Mouse (Mus musculus) central nervous system, embryonic 14 days (tissue): Measurements from ENCODE around the gene Klf15. TPM values are rescaled to one million over a fixed set of nuclear protein-coding genes. Genes with fewer than 3 reads are reported as not detected.

ENCODE experiments used
- polyA plus RNA-seq: library from polyadenylated mRNA; depleted of rRNA; stranded (reverse); fragments of >200 nt; gene quantifications from 2 replicates; pipeline ENCODE4 v1.2.3, GENCODE M21; 2012; rRNA removed

Gene Klf15
- polyA plus RNA-seq = 9.5 and 10.6 TPM in 2 replicates

GRCm38 (mm10) chr6:90462181-90462706 is at the start of gene Klf15:
TSS of gene Klf15 (plus strand) at chr6:90462576.

DNA sequence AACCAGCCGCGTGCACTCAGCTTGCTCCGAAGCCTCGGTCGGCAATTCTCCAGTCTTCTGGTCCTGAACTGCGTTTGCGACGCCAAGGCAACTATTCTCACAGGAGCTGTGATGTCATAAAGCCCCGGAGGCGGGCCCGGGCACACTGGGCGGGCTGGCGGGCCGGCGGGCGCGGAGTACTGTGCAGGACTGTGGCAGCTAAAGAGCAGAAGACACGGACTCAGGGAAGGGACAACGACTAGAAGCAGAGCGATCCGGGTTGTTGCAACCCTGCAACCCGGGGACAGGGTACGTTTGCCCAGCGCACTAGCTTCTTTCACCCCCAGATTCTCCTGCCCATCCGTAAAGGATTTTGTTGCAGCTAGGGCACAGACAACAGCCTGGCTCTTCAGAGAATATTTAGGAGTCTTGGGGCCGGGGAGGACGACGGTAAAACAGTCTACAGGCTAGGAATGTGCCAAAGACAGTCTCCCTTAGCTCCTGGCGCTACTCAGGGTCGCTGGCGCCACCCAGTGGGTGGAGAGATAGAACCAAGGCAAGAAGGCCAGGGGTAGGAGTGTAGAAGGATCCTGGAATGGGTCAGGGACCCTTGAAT is 33.9 kb upstream of the Klf15 start, which contains the start of gene Cfap100:
Gene Cfap100 (minus strand): TSS at position 418 of the 595 bp plus-strand sequence.

GRCm38 (mm10) chr6:90486176-90486921 is 24.0 kb downstream of the Klf15 start, which contains the start of gene Aldh1l1:
TSS of gene Aldh1l1 (plus strand) at chr6:90486427.

Other genes with a start within 250 kb of the Klf15 start
- not detected in 2 replicates for gene Vmn1r53, start 238.1 kb upstream of the Klf15 start, polyA plus RNA-seq
- gene Vmn1r54, start 216.3 kb upstream of the Klf15 start, polyA plus RNA-seq = not detected in 2 replicates
- not detected in 2 replicates for gene BC048671, start 161.4 kb upstream of the Klf15 start, polyA plus RNA-seq
- 0.16 and 0.39 TPM in 2 replicates for gene Chst13, start 137.4 kb upstream of the Klf15 start, polyA plus RNA-seq
- not detected in 2 replicates for gene Uroc1, start 129.3 kb upstream of the Klf15 start, polyA plus RNA-seq
- gene Zxdc, start 93.1 kb upstream of the Klf15 start, polyA plus RNA-seq = 16.9 and 17.0 TPM in 2 replicates
- 10.5 and 11.5 TPM in 2 replicates for gene Cfap100, start 33.8 kb upstream of the Klf15 start, polyA plus RNA-seq
- gene Aldh1l1, start 23.9 kb downstream of the Klf15 start, polyA plus RNA-seq = 22.0 and 26.6 TPM in 2 replicates
- gene Slc41a3, start 142.1 kb downstream of the Klf15 start, polyA plus RNA-seq = 2.6 and 4.1 TPM in 2 replicates